Mouse (Mus musculus) intestine, embryonic 16.5 days (tissue): ENCODE measurements at regions not wholly inside any gene's neighbourhood (a gene's known extent, or its start where the extent isn't known, plus 50 kb on each side); places are given as distances from the start of the nearest gene placed in this dataset.

ENCODE experiments used
- ATAC-seq: fragments of 200-750 bp; cut with Nextera tagmentation; 2 replicates; pipeline ENCODE4 v1.8.0; 2017; ENCODE audit warnings: moderate TSS enrichment, moderate library complexity
- H3K27ac ChIP-seq: fragments of 300-500 bp; sonication (generic); 2 replicates; pipeline ENCODE4 v1.5.1; 2014; ENCODE audit warnings: mild to moderate bottlenecking, low read length
- H3K27me3 ChIP-seq: fragments of 300-500 bp; sonication (generic); replicated peaks from 2 replicates; pipeline ENCODE4 v1.6.1; 2014; ENCODE audit warnings: low read length, control low read depth, mixed read lengths; ENCODE audit not compliant: control insufficient read depth, insufficient read depth
- H3K36me3 ChIP-seq: fragments of 300-500 bp; sonication (generic); 2 replicates; pipeline ENCODE4 v1.6.1; 2014; ENCODE audit warnings: low read length, control low read depth; ENCODE audit not compliant: control insufficient read depth, insufficient read depth
- H3K4me1 ChIP-seq: fragments of 300-500 bp; sonication (generic); 2 replicates; pipeline ENCODE4 v1.6.1; 2014; ENCODE audit warnings: low read length, control low read depth, mixed read lengths; ENCODE audit not compliant: control insufficient read depth, insufficient read depth
- H3K4me2 ChIP-seq: fragments of 300-500 bp; sonication (generic); 2 replicates; pipeline ENCODE4 v1.6.1; 2014; ENCODE audit warnings: low read depth, low read length, control low read depth
- H3K4me3 ChIP-seq: fragments of 300-500 bp; sonication (generic); 2 replicates; pipeline ENCODE4 v1.5.1; 2014; ENCODE audit warnings: mild to moderate bottlenecking, low read length
- H3K9ac ChIP-seq: fragments of 300-500 bp; sonication (generic); 2 replicates; pipeline ENCODE4 v1.6.1; 2014; ENCODE audit warnings: low read depth, low read length
- H3K9me3 ChIP-seq: fragments of 300-500 bp; sonication (generic); 2 replicates; pipeline ENCODE4 v1.6.1; 2016; ENCODE audit warnings: low read length, control low read depth; ENCODE audit not compliant: control insufficient read depth
- WGBS: fragments of 180-500 bp; shearing (Covaris S2); extraction: QIAGEN DNeasy Blood & Tissue Kit; methylation state at CpG from one replicate; pipeline ENCODE4 v1.1.7; 2014; 5-methylcytosine and 5-hydroxymethylcytosine counted together

DNA sequence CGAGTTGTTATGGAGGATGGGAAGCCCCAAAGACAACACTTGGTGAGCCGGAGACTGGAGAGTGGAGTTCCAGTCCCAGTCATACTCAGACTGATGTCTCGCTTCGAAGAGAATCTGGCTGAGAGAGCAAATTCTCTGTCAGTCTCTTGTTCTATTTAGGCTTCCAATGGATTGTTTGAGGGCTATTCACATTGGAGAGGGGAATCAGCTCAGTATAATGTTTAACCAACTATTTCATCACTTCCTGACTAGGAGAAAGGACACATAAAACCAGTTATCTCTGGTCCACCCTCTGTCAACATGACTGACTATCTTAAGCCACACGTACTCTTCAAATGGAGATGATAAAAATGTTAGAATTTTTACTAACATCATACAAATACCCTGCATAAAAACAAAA, 123.9 kb upstream of the Max start:
- H3K9me3 ChIP-seq: no peaks in the 10 kb centered on the region
- no peaks in the 10 kb centered on the region for H3K36me3 ChIP-seq
- H3K27ac ChIP-seq: no peak overlapping the region
- ATAC-seq: peak; percentile 85
- no peaks in the 10 kb centered on the region for H3K4me1 ChIP-seq
- no peak overlapping the region for H3K9ac ChIP-seq
- H3K27me3 ChIP-seq: no peaks in the 10 kb centered on the region
- no peak overlapping the region for H3K4me3 ChIP-seq
- H3K4me2 ChIP-seq: no peak overlapping the region
- WGBS: 63% methylated on average over 5 of the region's 5 CpGs

DNA sequence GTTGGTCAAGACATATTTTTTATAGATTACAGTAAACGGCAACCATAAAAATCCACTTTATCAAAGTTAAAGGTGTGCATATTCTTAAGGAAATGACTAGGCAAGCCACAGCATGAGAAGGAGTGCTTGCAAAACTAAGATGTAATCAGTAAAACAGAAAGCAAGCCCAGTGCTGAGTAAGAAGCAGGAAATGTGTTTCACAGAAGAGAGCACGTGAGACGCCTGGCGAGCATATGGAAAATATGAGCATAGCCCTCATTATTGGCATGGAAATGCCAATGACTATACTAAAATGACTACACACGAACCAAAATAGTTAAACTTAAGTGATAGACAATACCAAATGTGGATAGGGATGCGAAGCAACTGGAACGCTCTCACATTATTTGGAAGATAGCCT, 123.2 kb upstream of the Max start:
- no peak overlapping the region for H3K4me3 ChIP-seq
- no peak overlapping the region for H3K4me2 ChIP-seq
- no peaks in the 10 kb centered on the region for H3K27me3 ChIP-seq
- no peak overlapping the region for H3K27ac ChIP-seq
- H3K9ac ChIP-seq: no peak overlapping the region
- ATAC-seq: peak; percentile 44; the same call in 1 of the 2 replicates
- WGBS: 71% methylated on average over 7 of the region's 7 CpGs
- no peaks in the 10 kb centered on the region for H3K4me1 ChIP-seq
- no peaks in the 10 kb centered on the region for H3K36me3 ChIP-seq
- H3K9me3 ChIP-seq: no peaks in the 10 kb centered on the region

DNA sequence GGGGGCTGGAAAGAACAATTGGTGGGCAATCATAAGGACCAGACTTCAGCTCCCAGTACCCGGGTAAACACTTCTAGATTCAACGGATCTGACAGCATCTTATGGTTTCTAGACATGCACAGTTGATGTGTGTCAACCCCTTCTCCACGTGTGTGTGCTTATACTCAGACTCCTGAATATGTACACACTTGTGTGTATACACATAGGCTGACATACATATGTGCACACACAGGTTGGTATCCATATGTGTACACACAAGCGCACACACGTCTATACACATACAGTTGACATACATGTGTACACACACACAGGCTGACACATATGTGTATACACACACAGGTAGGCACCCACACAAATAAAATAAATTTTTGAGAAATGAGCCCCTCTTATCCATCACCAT, 122.7 kb upstream of the Max start:
- ATAC-seq: no peak
- Histone ChIP-seq H3K4me1 (no peaks in the 10 kb centered on the region), H3K27me3 (no peaks in the 10 kb centered on the region), H3K9ac (no peak overlapping the region), H3K27ac (no peak overlapping the region), H3K4me3 (no peak overlapping the region), H3K9me3 (no peaks in the 10 kb centered on the region), H3K4me2 (no peak overlapping the region), H3K36me3 (no peaks in the 10 kb centered on the region)
- 90% methylated on average over 5 of the region's 5 CpGs for WGBS

DNA sequence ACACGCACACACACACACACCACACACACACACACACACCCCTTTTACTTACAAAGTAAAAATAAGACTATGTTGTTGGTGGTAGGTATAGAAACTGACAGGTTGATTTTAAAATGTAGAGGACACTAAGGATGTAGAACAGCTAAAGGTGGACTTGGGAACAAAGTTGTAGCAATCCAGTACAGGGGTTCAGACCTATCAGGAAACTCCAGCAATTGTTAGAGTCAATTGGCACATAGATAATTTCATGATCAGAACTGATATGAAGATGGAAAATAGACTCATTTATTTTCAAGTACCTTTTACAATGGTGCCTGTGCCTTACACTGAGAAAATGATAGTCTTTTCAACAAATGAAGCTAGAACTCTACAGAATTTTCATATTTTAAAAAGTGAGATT, 122.3 kb upstream of the Max start:
- H3K9ac ChIP-seq: no peak overlapping the region
- no peak overlapping the region for H3K4me2 ChIP-seq
- no peak for ATAC-seq
- no peaks in the 10 kb centered on the region for H3K4me1 ChIP-seq
- H3K27me3 ChIP-seq: no peaks in the 10 kb centered on the region
- no peak overlapping the region for H3K27ac ChIP-seq
- no peak overlapping the region for H3K4me3 ChIP-seq
- H3K9me3 ChIP-seq: no peaks in the 10 kb centered on the region
- H3K36me3 ChIP-seq: no peaks in the 10 kb centered on the region
- 40% methylated on average over 1 of the region's 1 CpGs for WGBS

DNA sequence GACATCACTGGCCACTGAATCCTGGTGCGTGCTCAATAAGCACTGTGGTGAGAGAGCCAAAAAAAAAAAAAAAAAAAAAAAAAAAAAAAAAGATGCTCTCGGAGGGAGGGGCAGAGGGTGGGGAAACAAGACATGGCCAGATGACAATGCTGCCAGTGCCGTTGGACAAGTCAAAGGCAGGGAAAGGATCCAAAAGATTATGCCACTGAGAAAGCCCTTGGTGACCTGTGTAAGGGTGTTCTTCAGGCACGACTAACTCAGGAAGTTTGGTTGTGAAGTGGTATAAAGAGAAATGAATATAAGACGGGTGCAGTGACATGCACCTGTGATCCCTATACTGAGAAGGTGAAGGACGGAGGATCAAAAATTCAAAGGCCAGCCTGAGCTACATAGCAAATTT, 121.8 kb upstream of the Max start:
- 83% methylated on average over 6 of the region's 6 CpGs for WGBS
- H3K4me2 ChIP-seq: no peak overlapping the region

DNA sequence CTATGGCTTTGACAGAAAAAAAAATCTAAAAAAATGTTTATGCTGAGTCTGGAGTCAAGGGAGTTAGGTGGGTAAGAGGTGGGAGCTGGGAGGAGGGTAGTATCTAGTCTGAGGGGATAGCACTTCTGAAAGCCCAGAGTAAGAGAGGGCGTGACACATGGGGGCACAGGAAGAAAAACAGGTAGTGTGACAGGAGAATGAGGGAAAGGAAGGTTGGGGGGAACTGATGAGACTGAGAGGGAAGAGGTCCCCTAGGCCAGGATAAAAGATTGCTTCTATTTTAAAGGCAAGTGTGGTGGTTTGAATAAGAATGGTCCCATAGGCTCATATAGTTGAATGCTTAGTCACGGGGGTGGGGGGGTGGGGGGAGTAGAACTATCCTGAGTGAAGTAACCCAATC, 119.8 kb upstream of the Max start:
- H3K4me3 ChIP-seq: no peak overlapping the region
- 95% methylated on average over 2 of the region's 2 CpGs for WGBS
- ATAC-seq: no peak
- H3K4me2 ChIP-seq: no peak overlapping the region
- H3K27ac ChIP-seq: no peak overlapping the region
- no peaks in the 10 kb centered on the region for H3K4me1 ChIP-seq
- H3K9me3 ChIP-seq: no peaks in the 10 kb centered on the region
- H3K36me3 ChIP-seq: no peaks in the 10 kb centered on the region
- H3K27me3 ChIP-seq: no peaks in the 10 kb centered on the region
- no peak overlapping the region for H3K9ac ChIP-seq

More for the DNA sequence above, 121.8 kb upstream of the Max start:
- Histone ChIP-seq H3K27me3 (no peaks in the 10 kb centered on the region), H3K4me1 (no peaks in the 10 kb centered on the region), H3K27ac (no peak overlapping the region), H3K36me3 (no peaks in the 10 kb centered on the region), H3K9ac (no peak overlapping the region), H3K4me3 (no peak overlapping the region), H3K9me3 (no peaks in the 10 kb centered on the region)
- no peak for ATAC-seq

DNA sequence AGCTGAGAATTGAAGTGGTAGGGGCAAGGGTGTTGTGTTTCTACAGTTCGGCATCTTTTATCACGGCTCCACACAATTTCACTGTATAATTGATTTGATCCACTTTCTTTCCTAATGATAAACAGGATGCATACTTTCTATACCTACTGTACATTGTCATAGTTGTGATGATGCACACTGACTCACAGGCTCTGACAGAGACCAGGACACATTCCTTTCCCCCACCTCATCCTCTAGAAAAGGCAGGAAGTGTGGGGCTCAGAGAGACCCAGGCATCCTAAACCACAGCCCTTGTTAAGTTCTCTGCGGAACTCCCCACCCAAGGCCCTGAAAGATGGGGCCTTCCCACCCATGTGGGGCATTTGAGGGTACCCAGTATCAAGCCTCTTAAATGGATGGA, 117.5 kb upstream of the Max start:
- ATAC-seq: no peak
- no peaks in the 10 kb centered on the region for H3K36me3 ChIP-seq
- H3K9me3 ChIP-seq: no peaks in the 10 kb centered on the region
- no peak overlapping the region for H3K4me2 ChIP-seq
- H3K4me1 ChIP-seq: no peaks in the 10 kb centered on the region
- H3K27ac ChIP-seq: no peak overlapping the region
- WGBS: 69% methylated on average over 3 of the region's 3 CpGs
- no peak overlapping the region for H3K4me3 ChIP-seq
- H3K27me3 ChIP-seq: no peaks in the 10 kb centered on the region
- no peak overlapping the region for H3K9ac ChIP-seq

DNA sequence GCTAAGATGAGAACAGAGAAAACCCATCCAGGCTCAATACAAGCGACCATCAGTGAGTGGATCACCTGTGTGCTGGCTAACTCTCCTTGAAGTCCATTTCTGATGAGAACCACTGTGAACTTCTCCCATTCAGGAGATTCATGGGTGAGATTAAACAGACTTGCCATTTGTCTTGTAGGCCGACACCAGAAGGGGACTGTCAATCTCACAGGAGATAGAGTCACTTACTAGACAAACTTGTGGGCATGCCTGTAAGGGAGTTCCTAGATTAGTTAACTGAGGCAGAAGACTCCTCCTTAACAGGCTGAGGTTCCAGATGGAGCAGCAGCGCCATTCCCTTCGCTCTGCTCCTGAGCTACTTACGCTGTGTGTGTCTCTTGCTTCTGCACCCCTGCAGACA, 114.7 kb upstream of the Max start:
- Histone ChIP-seq H3K4me1 (no peaks in the 10 kb centered on the region), H3K9me3 (no peaks in the 10 kb centered on the region), H3K27me3 (no peaks in the 10 kb centered on the region), H3K9ac (no peak overlapping the region), H3K36me3 (no peaks in the 10 kb centered on the region), H3K4me3 (no peak overlapping the region), H3K27ac (no peak overlapping the region), H3K4me2 (no peak overlapping the region)
- 88% methylated on average over 5 of the region's 5 CpGs for WGBS
- ATAC-seq: no peak

DNA sequence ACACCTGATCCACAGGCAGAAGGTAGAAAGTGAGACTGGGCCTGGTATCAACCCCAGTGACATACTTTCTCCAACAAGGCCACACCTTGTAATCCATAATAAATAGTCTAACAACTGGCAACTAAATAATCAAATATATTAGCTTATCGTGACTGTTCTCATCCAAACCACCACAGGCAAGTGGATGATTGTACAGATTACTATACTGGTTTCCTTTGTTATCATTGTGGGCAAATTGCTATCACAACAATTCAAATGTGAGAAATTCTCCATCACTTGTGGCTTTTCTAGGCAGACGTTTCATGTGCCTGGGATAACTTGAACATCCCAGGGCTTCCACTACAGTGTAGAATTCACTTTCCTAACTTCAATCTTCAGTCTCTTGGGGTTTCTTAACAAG, 112.6 kb upstream of the Max start:
- H3K4me1 ChIP-seq: no peaks in the 10 kb centered on the region
- H3K9ac ChIP-seq: no peak overlapping the region
- no peaks in the 10 kb centered on the region for H3K9me3 ChIP-seq
- no peak overlapping the region for H3K4me3 ChIP-seq
- H3K36me3 ChIP-seq: no peaks in the 10 kb centered on the region
- no peak for ATAC-seq
- WGBS: 82% methylated on average over 2 of the region's 2 CpGs
- H3K27ac ChIP-seq: no peak overlapping the region
- no peaks in the 10 kb centered on the region for H3K27me3 ChIP-seq
- no peak overlapping the region for H3K4me2 ChIP-seq

DNA sequence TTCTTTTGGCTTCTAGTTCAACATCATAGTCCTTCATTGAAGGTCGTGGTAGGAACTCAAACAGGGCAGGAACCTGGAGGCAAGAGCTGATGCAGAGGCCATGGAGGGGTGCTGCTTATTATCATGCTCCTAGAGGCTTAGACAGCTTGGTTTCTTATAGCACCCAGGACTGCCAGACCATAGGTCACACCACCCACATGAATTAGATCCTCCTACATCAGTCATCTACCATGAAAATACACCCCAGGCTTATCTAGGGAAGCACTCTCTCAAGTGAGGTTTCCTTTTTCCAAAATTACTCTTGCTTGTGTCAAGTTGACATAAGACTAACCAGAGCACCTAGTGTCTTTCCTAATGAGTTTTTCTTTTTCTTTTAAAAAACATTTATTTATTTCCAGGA, 109.7 kb upstream of the Max start:
- Histone ChIP-seq H3K36me3 (no peaks in the 10 kb centered on the region), H3K9ac (no peak overlapping the region), H3K4me1 (no peaks in the 10 kb centered on the region), H3K27me3 (no peaks in the 10 kb centered on the region), H3K4me2 (no peak overlapping the region), H3K9me3 (no peaks in the 10 kb centered on the region), H3K4me3 (no peak overlapping the region), H3K27ac (no peak overlapping the region)
- ATAC-seq: no peak
- WGBS: 60% methylated on average over 1 of the region's 1 CpGs
